Mouse (Mus musculus): Measurements from ENCODE around the gene Ippk. TPM values are rescaled to one million over a fixed set of nuclear protein-coding genes. Genes with fewer than 3 reads are reported as not detected.

The Ippk gene
- 6.5 and 7.1 TPM in 2 replicates for polyA plus RNA-seq (2012; rRNA removed)

- TF ChIP-seq POLR2A (IDR thresholded peaks at IDR 0.05; ENCODE audit: low read depth, low read length) (peak; percentile 52), CTCF (conservative IDR thresholded peaks at IDR 0.05; ENCODE audit: insufficient read depth, insufficient read length, low read depth, low read length) (no peak)
- Histone ChIP-seq H3K4me3 (ENCODE audit: insufficient read depth, low read depth, low read length) (peak within 1 kb of the TSS; percentile 94), H3K36me3 (ENCODE audit: control insufficient read depth, insufficient read depth, low read length) (no peaks in the 10 kb centered on the region), H3K27me3 (replicated peaks; ENCODE audit: control insufficient read depth, insufficient read depth, low read length) (no peaks in the 10 kb centered on the region), H3K4me1 (ENCODE audit: control insufficient read depth, insufficient read depth, low read length) (peaks cover 10% of the 10 kb centered on the region; the same call in 1 of the 2 replicates), H3K27ac (ENCODE audit: insufficient read depth, low read depth, low read length) (peak within 1 kb of the TSS; percentile 87)
- under 1% methylated on average over 69 of the region's 69 CpGs for WGBS
- peak; percentile 99 for DNase-seq
Observed at GRCm38 (mm10) chr13:49420754-49421605, at the start of gene Ippk. Ippk (plus strand) TSS chr13:49421249.

- TF ChIP-seq POLR2A (IDR thresholded peaks at IDR 0.05; ENCODE audit: low read depth, low read length) (no peak), CTCF (conservative IDR thresholded peaks at IDR 0.05; ENCODE audit: insufficient read depth, insufficient read length, low read depth, low read length) (0 out of 2 replicates have a peak, but pooled peaks have one; percentile 23)
- no peaks in the 10 kb centered on the region for H3K27me3 ChIP-seq (replicated peaks; ENCODE audit: control insufficient read depth, insufficient read depth, low read length)
- WGBS: 30% methylated on average over 3 of the region's 3 CpGs
- DNase-seq: peak; percentile 96
- H3K36me3 ChIP-seq (ENCODE audit: control insufficient read depth, insufficient read depth, low read length): no peaks in the 10 kb centered on the region
- no peak overlapping the region for H3K4me3 ChIP-seq (ENCODE audit: insufficient read depth, low read depth, low read length)
- H3K4me1 ChIP-seq (ENCODE audit: control insufficient read depth, insufficient read depth, low read length): peaks cover 22% of the 10 kb centered on the region; the same call in 1 of the 2 replicates
- H3K27ac ChIP-seq (ENCODE audit: insufficient read depth, low read depth, low read length): peak overlapping the region; percentile 85
Observed at GRCm38 (mm10) chr13:49371428-49371899, 49.6 kb upstream of the Ippk start.

- Histone ChIP-seq H3K27me3 (replicated peaks; ENCODE audit: control insufficient read depth, insufficient read depth, low read length) (no peaks in the 10 kb centered on the region), H3K27ac (ENCODE audit: insufficient read depth, low read depth, low read length) (peak overlapping the region; percentile 76), H3K4me3 (ENCODE audit: insufficient read depth, low read depth, low read length) (no peak overlapping the region), H3K36me3 (ENCODE audit: control insufficient read depth, insufficient read depth, low read length) (no peaks in the 10 kb centered on the region), H3K4me1 (ENCODE audit: control insufficient read depth, insufficient read depth, low read length) (peaks cover 22% of the 10 kb centered on the region; the same call in 1 of the 2 replicates)
- DNase-seq: no peak
- no peak for TF ChIP-seq POLR2A (IDR thresholded peaks at IDR 0.05; ENCODE audit: low read depth, low read length)
- no peak for TF ChIP-seq CTCF (conservative IDR thresholded peaks at IDR 0.05; ENCODE audit: insufficient read depth, insufficient read length, low read depth, low read length)
- 78% methylated on average over 9 of the region's 9 CpGs for WGBS
Observed at GRCm38 (mm10) chr13:49372370-49373060, 48.5 kb upstream of the Ippk start.

- no peak overlapping the region for H3K4me3 ChIP-seq (ENCODE audit: insufficient read depth, low read depth, low read length)
- no peak overlapping the region for H3K27ac ChIP-seq (ENCODE audit: insufficient read depth, low read depth, low read length)
- H3K4me1 ChIP-seq (ENCODE audit: control insufficient read depth, insufficient read depth, low read length): peaks cover 22% of the 10 kb centered on the region; the same call in 1 of the 2 replicates
- no peak for DNase-seq
- TF ChIP-seq CTCF (conservative IDR thresholded peaks at IDR 0.05; ENCODE audit: insufficient read depth, insufficient read length, low read depth, low read length) (no peak), POLR2A (IDR thresholded peaks at IDR 0.05; ENCODE audit: low read depth, low read length) (no peak)
- H3K27me3 ChIP-seq (replicated peaks; ENCODE audit: control insufficient read depth, insufficient read depth, low read length): no peaks in the 10 kb centered on the region
- 67% methylated on average over 6 of the region's 6 CpGs for WGBS
- no peaks in the 10 kb centered on the region for H3K36me3 ChIP-seq (ENCODE audit: control insufficient read depth, insufficient read depth, low read length)
Observed at GRCm38 (mm10) chr13:49374304-49374703, 46.7 kb upstream of the Ippk start.

GRCm38 (mm10) chr13:49374730-49375129, 46.3 kb upstream of the Ippk start:
- Histone ChIP-seq H3K4me3 (ENCODE audit: insufficient read depth, low read depth, low read length) (no peak overlapping the region), H3K27me3 (replicated peaks; ENCODE audit: control insufficient read depth, insufficient read depth, low read length) (no peaks in the 10 kb centered on the region), H3K36me3 (ENCODE audit: control insufficient read depth, insufficient read depth, low read length) (no peaks in the 10 kb centered on the region), H3K27ac (ENCODE audit: insufficient read depth, low read depth, low read length) (no peak overlapping the region), H3K4me1 (ENCODE audit: control insufficient read depth, insufficient read depth, low read length) (peaks cover 22% of the 10 kb centered on the region; the same call in 1 of the 2 replicates)
- 43% methylated on average over 6 of the region's 6 CpGs for WGBS
- peak; percentile 56 for DNase-seq
- no peak for TF ChIP-seq CTCF (conservative IDR thresholded peaks at IDR 0.05; ENCODE audit: insufficient read depth, insufficient read length, low read depth, low read length)
- TF ChIP-seq POLR2A (IDR thresholded peaks at IDR 0.05; ENCODE audit: low read depth, low read length): no peak

- no peak for DNase-seq
- no peak overlapping the region for H3K27ac ChIP-seq (ENCODE audit: insufficient read depth, low read depth, low read length)
- H3K27me3 ChIP-seq (replicated peaks; ENCODE audit: control insufficient read depth, insufficient read depth, low read length): no peaks in the 10 kb centered on the region
- H3K4me1 ChIP-seq (ENCODE audit: control insufficient read depth, insufficient read depth, low read length): 0 out of 2 replicates have a peak, but pooled peaks cover 5% of the 10 kb centered on the region
- no peaks in the 10 kb centered on the region for H3K36me3 ChIP-seq (ENCODE audit: control insufficient read depth, insufficient read depth, low read length)
- 73% methylated on average over 6 of the region's 6 CpGs for WGBS
- TF ChIP-seq CTCF (conservative IDR thresholded peaks at IDR 0.05; ENCODE audit: insufficient read depth, insufficient read length, low read depth, low read length): no peak
- TF ChIP-seq POLR2A (IDR thresholded peaks at IDR 0.05; ENCODE audit: low read depth, low read length): no peak
- H3K4me3 ChIP-seq (ENCODE audit: insufficient read depth, low read depth, low read length): no peak overlapping the region
Observed at GRCm38 (mm10) chr13:49377608-49378007, 43.4 kb upstream of the Ippk start.

Measured in kidney, adult 2 months (tissue).